Mouse (Mus musculus): ENCODE measurements at regions not wholly inside any gene's neighbourhood (a gene's known extent, or its start where the extent isn't known, plus 50 kb on each side); places are given as distances from the start of the nearest gene placed in this dataset.
"Not testable (repeated sequence)": the region's sequence is repeated elsewhere in the genome, so short reads cannot be mapped to it uniquely, and the experiment has no call there.

DNA sequence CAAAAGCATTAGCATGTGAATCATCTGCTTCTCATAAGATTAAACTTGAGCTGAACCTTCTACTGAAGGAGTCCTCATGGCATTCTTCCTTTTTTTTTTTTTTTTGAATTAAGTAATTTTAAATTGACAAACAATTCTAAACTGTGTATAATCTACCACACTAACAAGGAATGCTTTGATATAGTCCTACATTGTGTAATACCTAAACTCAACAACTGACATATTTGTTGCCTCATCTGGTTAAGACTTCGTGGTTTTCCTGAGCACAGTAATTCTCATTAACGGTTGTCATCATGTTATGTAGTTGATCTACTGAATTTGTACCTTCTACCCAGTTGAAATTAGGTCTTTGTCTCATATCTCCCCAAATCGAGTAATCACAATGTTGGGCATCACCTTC is 83.9 kb upstream of the Hcrtr2 start:
- ATAC-seq (ENCODE audit: poor library complexity, severe bottlenecking): no peak

DNA sequence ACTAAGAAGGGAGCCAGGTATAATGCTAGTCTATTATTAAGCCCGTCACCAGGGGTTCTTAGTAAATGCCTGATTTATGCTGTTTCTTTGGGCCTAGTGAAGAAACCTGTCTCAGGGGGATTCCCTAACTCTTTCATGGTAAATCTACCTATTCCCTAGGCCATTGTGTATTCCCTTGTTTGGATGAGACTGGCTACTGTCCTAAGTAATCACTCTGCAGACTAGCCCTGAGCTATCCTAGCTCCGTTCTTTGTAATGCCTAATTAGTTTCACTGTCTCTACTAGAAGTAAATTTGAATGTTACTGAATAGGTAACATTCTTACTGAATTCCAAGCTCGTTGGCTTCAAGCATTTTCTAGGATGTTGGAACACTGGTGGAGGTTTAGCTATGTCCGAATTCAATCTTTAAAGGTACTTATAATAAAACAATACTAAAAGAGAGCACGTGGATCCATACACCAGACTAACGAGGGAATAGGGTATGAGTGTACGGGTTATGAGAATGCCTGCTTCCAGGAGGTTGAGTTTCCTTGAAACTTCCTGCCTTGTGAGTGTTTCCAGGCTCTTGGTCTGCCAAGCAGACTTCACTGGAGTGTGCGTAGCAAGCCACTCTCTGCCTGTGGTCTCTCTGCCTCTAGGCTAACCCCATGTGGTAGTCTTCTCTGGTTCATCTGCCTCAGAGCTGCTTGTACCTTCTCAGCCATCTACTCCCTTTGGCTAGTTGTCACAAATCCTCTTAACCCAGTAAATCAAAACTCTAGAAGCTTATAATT is 78.4 kb upstream of the Hcrtr2 start:
- ATAC-seq (ENCODE audit: poor library complexity, severe bottlenecking): not testable (repeated sequence)

DNA sequence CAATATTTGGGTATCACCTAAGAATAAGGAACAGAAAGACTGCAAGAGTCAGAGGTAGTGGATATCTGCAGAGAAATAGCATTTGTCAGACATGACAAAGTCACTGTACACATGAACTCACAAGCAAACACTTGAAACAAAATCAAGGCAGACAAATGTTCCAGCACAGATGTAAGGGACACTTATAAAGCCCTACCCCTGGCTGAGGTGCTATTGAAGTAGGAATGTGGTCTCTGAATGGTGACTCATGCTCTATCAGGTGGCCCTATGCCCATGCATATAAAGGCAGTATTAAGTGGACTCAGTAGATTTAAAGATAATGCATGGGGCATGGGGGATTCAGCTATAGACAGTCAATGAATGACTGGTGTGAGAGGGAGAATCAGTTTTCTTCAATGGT is 77.2 kb upstream of the Hcrtr2 start:
- ATAC-seq (ENCODE audit: poor library complexity, severe bottlenecking): no peak

DNA sequence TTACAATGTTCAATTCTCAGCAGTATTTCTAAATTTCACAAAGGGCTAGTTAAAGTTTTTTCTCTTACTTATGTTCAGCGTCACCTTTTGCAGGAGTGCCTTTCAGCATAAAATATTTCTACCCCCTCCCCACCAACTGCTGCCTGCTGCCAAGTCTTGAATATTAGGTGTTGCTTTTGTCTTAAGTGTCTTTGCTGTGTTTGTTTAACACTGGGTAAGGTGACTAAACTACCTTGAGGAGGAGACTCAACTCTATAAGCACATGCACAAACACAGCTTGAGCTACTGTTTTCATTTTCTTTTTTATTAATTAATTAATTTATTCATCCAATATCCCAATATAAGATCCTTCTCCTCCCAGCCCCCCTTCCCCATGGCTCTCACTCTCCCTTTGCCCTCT is 70.1 kb upstream of the Hcrtr2 start:
- ATAC-seq (ENCODE audit: poor library complexity, severe bottlenecking): no peak

DNA sequence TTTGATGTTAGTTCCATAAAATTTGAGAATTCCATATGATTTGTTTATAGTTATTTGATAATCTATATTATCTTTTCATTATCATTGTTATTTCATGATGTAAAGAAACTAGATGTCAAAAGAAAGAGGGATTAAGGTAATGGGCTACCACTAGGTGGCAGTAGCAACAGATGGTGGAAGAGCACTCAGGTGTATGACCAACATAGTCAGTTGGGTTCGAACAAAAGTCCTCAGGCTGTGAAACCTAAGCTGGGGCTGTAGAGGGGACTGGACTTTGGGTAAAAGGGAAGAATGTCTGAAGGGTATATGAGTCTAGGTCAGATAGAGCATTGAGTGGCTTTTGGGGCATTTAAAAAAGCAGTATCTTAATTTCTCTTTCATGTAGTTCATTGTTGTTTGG is 67.2 kb upstream of the Hcrtr2 start:
- 0 out of 2 replicates have a peak, but pooled peaks have one; percentile 40 for ATAC-seq (ENCODE audit: poor library complexity, severe bottlenecking)
